Mouse (Mus musculus) small intestine, adult 2 months (tissue): ENCODE data around the gene Lalba.

ENCODE experiments used
- CTCF ChIP-seq: fragments of 200-500 bp; IDR thresholded peaks from 2 replicates; pipeline ENCODE4 v1.5.1; 2012; ENCODE audit warnings: low read depth, mild to moderate bottlenecking, control low read depth, inconsistent platforms, low read length, moderate library complexity, mixed read lengths; ENCODE audit not compliant: insufficient replicate concordance, insufficient read length; ENCODE audit errors: extremely low read depth
- POLR2A ChIP-seq: fragments of 200-500 bp; IDR thresholded peaks from 2 replicates; pipeline ENCODE4 v1.6.1; 2012; ENCODE audit warnings: low read depth, mild to moderate bottlenecking, control low read depth, inconsistent platforms, low read length, moderate library complexity

DNA sequence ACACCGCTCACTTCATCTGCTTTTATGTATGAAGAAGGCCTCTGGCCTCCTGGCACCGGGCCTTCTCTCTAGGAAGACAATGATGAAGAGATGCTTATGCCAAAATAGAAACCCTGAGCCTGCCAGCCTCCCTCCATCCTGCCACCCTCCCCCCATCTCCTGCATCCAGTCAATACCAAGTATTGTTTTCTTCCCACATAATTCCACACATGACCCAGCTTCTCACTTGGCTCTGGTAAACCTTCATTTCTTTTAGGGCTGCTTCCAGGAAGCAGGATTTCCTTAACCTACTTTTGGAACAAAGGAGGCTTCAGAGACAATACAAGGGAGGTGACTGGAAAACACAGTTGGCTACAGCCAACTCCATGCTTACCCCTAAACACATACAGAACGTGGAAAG is at the start of gene Lalba:
- TF ChIP-seq CTCF (no peak), POLR2A (no peak)
